9 mouse cellular contexts compared by ENCODE assay signal in genomic region chr7:44441648-44442109, GRCm38 (mm10). TPM values are rescaled to one million over a fixed set of nuclear protein-coding genes. Genes with fewer than 3 reads are reported as not detected.
DNase-seq lines count a peak whose midpoint lies in the region; ATAC-seq and TF ChIP-seq lines count a peak whose summit lies in the region.
"Had no signal": no experiment of that assay in that cellular context is flagged by ENCODE, and none has a peak within 500 bp of the region (broad histone marks: within the 10 kb centered on the region; RNA-seq: fewer than 3 reads in every experiment).

No protein-coding gene starts in this region.

- no peak for DNase-seq in kidney, adult 2 months
- peak; percentile 80 to 86 for DNase-seq in cerebellum, postnatal 14 days
- no peak for DNase-seq in limb, embryonic 14.5 days (ENCODE audit: low spot score)
- no peak for DNase-seq in thymus, adult 2 months
- DNase-seq in gastrocnemius, postnatal 14 days: no peak

- H3K4me3 ChIP-seq in kidney, embryonic 16.5 days (ENCODE audit: low read length): peak overlapping the region; percentile 26
- no peak overlapping the region for H3K4me3 ChIP-seq in kidney, adult 2 months (ENCODE audit: insufficient read depth, low read depth, low read length)
- peak overlapping the region; percentile 62 for H3K4me3 ChIP-seq in heart, embryonic 16.5 days (ENCODE audit: low read length)
- H3K4me3 ChIP-seq in limb, embryonic 14.5 days (replicated peaks; ENCODE audit: low read length): peak overlapping the region; percentile 28
- peak overlapping the region; percentile 26 for H3K4me3 ChIP-seq in stomach, embryonic 15.5 days (replicated peaks)
- no peak overlapping the region for H3K4me3 ChIP-seq in thymus, adult 2 months (ENCODE audit: control insufficient read depth, insufficient read depth, low read length)

- H3K9ac ChIP-seq in kidney, embryonic 16.5 days (replicated peaks; ENCODE audit: low read length): 0 out of 2 replicates have a peak overlapping the region, but pooled peaks have one; percentile 51
- H3K9ac ChIP-seq in heart, embryonic 16.5 days (ENCODE audit: low read length): peak overlapping the region; percentile 84
- peak overlapping the region; percentile 43; the same call in 1 of the 2 replicates for H3K9ac ChIP-seq in limb, embryonic 14.5 days (ENCODE audit: low read depth, low read length, severe bottlenecking)
- no peak overlapping the region for H3K9ac ChIP-seq in stomach, embryonic 15.5 days

- no peak overlapping the region for H3K27ac ChIP-seq in kidney, embryonic 16.5 days (ENCODE audit: low read length)
- H3K27ac ChIP-seq in kidney, adult 2 months (ENCODE audit: insufficient read depth, low read depth, low read length): no peak overlapping the region
- peak overlapping the region; percentile 79 for H3K27ac ChIP-seq in heart, embryonic 16.5 days (ENCODE audit: low read length)
- no peak overlapping the region for H3K27ac ChIP-seq in limb, embryonic 14.5 days (replicated peaks; ENCODE audit: low read depth, low read length)
- H3K27ac ChIP-seq in stomach, embryonic 15.5 days: no peak overlapping the region
- no peak overlapping the region for H3K27ac ChIP-seq in thymus, adult 2 months (ENCODE audit: control insufficient read depth, insufficient read depth, low read length)
- H3K27ac ChIP-seq: macrophage had no signal

- peaks cover 14% of the 10 kb centered on the region for H3K4me1 ChIP-seq in kidney, embryonic 16.5 days (ENCODE audit: insufficient read depth, low read length)
- H3K4me1 ChIP-seq in kidney, adult 2 months (ENCODE audit: control insufficient read depth, insufficient read depth, low read length): no peaks in the 10 kb centered on the region
- H3K4me1 ChIP-seq in heart, embryonic 16.5 days (ENCODE audit: control insufficient read depth, insufficient read depth, low read length): peaks cover 29% of the 10 kb centered on the region
- H3K4me1 ChIP-seq in limb, embryonic 14.5 days (ENCODE audit: control insufficient read depth, insufficient read depth, low read length): peaks cover 5% of the 10 kb centered on the region; the same call in 1 of the 2 replicates
- H3K4me1 ChIP-seq in stomach, embryonic 15.5 days: no peaks in the 10 kb centered on the region
- H3K4me1 ChIP-seq in thymus, adult 2 months (replicated peaks; ENCODE audit: control insufficient read depth, insufficient read depth, low read length): no peaks in the 10 kb centered on the region

- no peak for TF ChIP-seq POLR2A in kidney, adult 2 months (IDR thresholded peaks at IDR 0.05; ENCODE audit: low read depth, low read length)
- TF ChIP-seq POLR2A in limb, embryonic 14.5 days (IDR thresholded peaks at IDR 0.05; ENCODE audit: borderline replicate concordance, extremely low read depth, insufficient read depth, insufficient read length): no peak
- no peak for TF ChIP-seq POLR2A in thymus, adult 2 months (IDR thresholded peaks at IDR 0.05; ENCODE audit: control insufficient read depth, extremely low read depth, insufficient read depth, low read length, poor library complexity)

- no peaks in the 10 kb centered on the region for H3K9me3 ChIP-seq in kidney, embryonic 16.5 days (ENCODE audit: low read length)
- no peaks in the 10 kb centered on the region for H3K9me3 ChIP-seq in heart, embryonic 16.5 days (replicated peaks; ENCODE audit: control insufficient read depth, low read length)
- no peaks in the 10 kb centered on the region for H3K9me3 ChIP-seq in limb, embryonic 14.5 days (ENCODE audit: control insufficient read depth, low read length)
- H3K9me3 ChIP-seq in stomach, embryonic 15.5 days: no peaks in the 10 kb centered on the region

- ATAC-seq in kidney, embryonic 16.5 days (ENCODE audit: low FRiP score, low TSS enrichment): no peak
- ATAC-seq in heart, embryonic 16.5 days (replicated peaks; ENCODE audit: extremely low read depth, insufficient read depth, low FRiP score): peak; percentile 29
- no peak for ATAC-seq in limb, embryonic 14.5 days (ENCODE audit: low FRiP score, low read depth)
- ATAC-seq in stomach, embryonic 15.5 days (ENCODE audit: insufficient read depth, low FRiP score, low read depth): peak; percentile 37; the same call in 1 of the 2 replicates

- H3K36me3 ChIP-seq in kidney, embryonic 16.5 days (ENCODE audit: insufficient read depth, low read length): no peaks in the 10 kb centered on the region
- H3K36me3 ChIP-seq in kidney, adult 2 months (ENCODE audit: control insufficient read depth, insufficient read depth, low read length): no peaks in the 10 kb centered on the region
- H3K36me3 ChIP-seq in heart, embryonic 16.5 days (ENCODE audit: control insufficient read depth, insufficient read depth): no peaks in the 10 kb centered on the region
- H3K36me3 ChIP-seq in limb, embryonic 14.5 days (ENCODE audit: control insufficient read depth, insufficient read depth, low read length): no peaks in the 10 kb centered on the region
- H3K36me3 ChIP-seq in stomach, embryonic 15.5 days: no peaks in the 10 kb centered on the region
- H3K36me3 ChIP-seq in thymus, adult 2 months (ENCODE audit: control insufficient read depth, insufficient read depth, low read length): no peaks in the 10 kb centered on the region

- peaks cover 77% of the 10 kb centered on the region for H3K27me3 ChIP-seq in kidney, embryonic 16.5 days (ENCODE audit: insufficient read depth, low read length)
- H3K27me3 ChIP-seq in kidney, adult 2 months (replicated peaks; ENCODE audit: control insufficient read depth, insufficient read depth, low read length): no peaks in the 10 kb centered on the region
- peaks cover 52% of the 10 kb centered on the region for H3K27me3 ChIP-seq in heart, embryonic 16.5 days (ENCODE audit: control insufficient read depth, insufficient read depth, low read length)
- peaks cover 62% of the 10 kb centered on the region for H3K27me3 ChIP-seq in limb, embryonic 14.5 days (ENCODE audit: control insufficient read depth, insufficient read depth, low read length)
- H3K27me3 ChIP-seq in stomach, embryonic 15.5 days (replicated peaks): peaks cover 81% of the 10 kb centered on the region
- peaks cover 9% of the 10 kb centered on the region; the same call in 1 of the 2 replicates for H3K27me3 ChIP-seq in thymus, adult 2 months (ENCODE audit: control insufficient read depth, insufficient read depth, low read length)

- no peak for TF ChIP-seq CTCF in kidney, adult 2 months (conservative IDR thresholded peaks at IDR 0.05; ENCODE audit: insufficient read depth, insufficient read length, low read depth, low read length)
- no peak for TF ChIP-seq CTCF in thymus, adult 2 months (IDR thresholded peaks at IDR 0.05; ENCODE audit: borderline replicate concordance, control insufficient read depth, extremely low read depth, insufficient read depth, low read length, poor library complexity)

- intact Hi-C loops in gastrocnemius, postnatal 14 days (cut with DNase I; ENCODE audit: low total_unique reads): no loop called here

- peak overlapping the region; percentile 48 for H3K4me2 ChIP-seq in kidney, embryonic 16.5 days (replicated peaks; ENCODE audit: low read depth, low read length)
- peak overlapping the region; percentile 69 for H3K4me2 ChIP-seq in heart, embryonic 16.5 days (ENCODE audit: low read depth, low read length)
- peak overlapping the region; percentile 45 for H3K4me2 ChIP-seq in limb, embryonic 14.5 days (replicated peaks; ENCODE audit: low read depth, low read length, severe bottlenecking)
- H3K4me2 ChIP-seq in stomach, embryonic 15.5 days: peak overlapping the region; percentile 39

- 1% methylated on average over 14 of the region's 14 CpGs for WGBS in kidney, embryonic 16.5 days
- WGBS in kidney, adult 2 months: 1% methylated on average over 14 of the region's 14 CpGs
- 0% methylated on average over 14 of the region's 14 CpGs for WGBS in heart, embryonic 16.5 days
- 2% methylated on average over 14 of the region's 14 CpGs for WGBS in limb, embryonic 14.5 days
- 0% methylated on average over 14 of the region's 14 CpGs for WGBS in stomach, embryonic 15.5 days
- WGBS in thymus, adult 2 months: 6% methylated on average over 12 of the region's 14 CpGs

RNA-seq across cellular contexts. Expression of gene Lrrc4b, which starts 12.9 kb away (rescaled TPM):
- 0.25 and 0.32 TPM in 2 replicates for polyA plus RNA-seq in kidney, embryonic 16.5 days (2015; fragmentation: Nextera tagmentation; extraction: Ambion mirVana)
- 0.30 and 0.52 TPM in 2 replicates for polyA plus RNA-seq in kidney, adult 2 months (2012; rRNA removed)
- polyA plus RNA-seq in heart, embryonic 16.5 days (2015; fragmentation: Nextera tagmentation; extraction: Ambion mirVana): 1.2 and 1.3 TPM in 2 replicates
- 15.3 and 23.0 TPM in 2 replicates for polyA plus RNA-seq in limb, embryonic 14.5 days (2012; rRNA removed)
- 1.6 and 1.8 TPM in 2 replicates for polyA plus RNA-seq in limb, embryonic 14.5 days (2014; fragmentation: Nextera tagmentation; extraction: Ambion mirVana)
- 0.70 and 0.81 TPM in 2 replicates for polyA plus RNA-seq in stomach, embryonic 15.5 days (2015; fragmentation: Nextera tagmentation; extraction: Ambion mirVana)
- polyA plus RNA-seq in thymus, adult 2 months (2012; rRNA removed): 0.84 and 1.4 TPM in 2 replicates
- total RNA-seq in gastrocnemius, postnatal 14 days (2021): 1 to 10 TPM in 1 of 2 experiments, under 1 TPM in 1; 0.51 to 1.3 TPM
- polyA plus RNA-seq: macrophage had no signal

RNA-seq across cellular contexts. Expression of gene Aspdh, which starts 23.5 kb away (rescaled TPM):
- polyA plus RNA-seq in kidney, embryonic 16.5 days (2015; fragmentation: Nextera tagmentation; extraction: Ambion mirVana): 6.9 and 7.7 TPM in 2 replicates
- polyA plus RNA-seq in kidney, adult 2 months (2012; rRNA removed): 224 and 293 TPM in 2 replicates
- 0.62 and 1.2 TPM in 2 replicates for polyA plus RNA-seq in heart, embryonic 16.5 days (2015; fragmentation: Nextera tagmentation; extraction: Ambion mirVana)
- 1.8 and 3.1 TPM in 2 replicates for polyA plus RNA-seq in limb, embryonic 14.5 days (2012; rRNA removed)
- 0.37 and 0.58 TPM in 2 replicates for polyA plus RNA-seq in limb, embryonic 14.5 days (2014; fragmentation: Nextera tagmentation; extraction: Ambion mirVana)
- 0.94 and 1.7 TPM in 2 replicates for polyA plus RNA-seq in stomach, embryonic 15.5 days (2015; fragmentation: Nextera tagmentation; extraction: Ambion mirVana)
- 0.32 and 1.6 TPM in 2 replicates for polyA plus RNA-seq in thymus, adult 2 months (2012; rRNA removed)
- not detected for total RNA-seq in gastrocnemius, postnatal 14 days (2021)
- polyA plus RNA-seq: macrophage had no signal

RNA-seq across cellular contexts. Expression of gene Josd2, which starts 26.1 kb away (rescaled TPM):
- 88.1 and 89.5 TPM in 2 replicates for polyA plus RNA-seq in kidney, embryonic 16.5 days (2015; fragmentation: Nextera tagmentation; extraction: Ambion mirVana)
- polyA plus RNA-seq in kidney, adult 2 months (2012; rRNA removed): 92.8 and 129 TPM in 2 replicates
- 157 and 169 TPM in 2 replicates for polyA plus RNA-seq in heart, embryonic 16.5 days (2015; fragmentation: Nextera tagmentation; extraction: Ambion mirVana)
- polyA plus RNA-seq in limb, embryonic 14.5 days (2012; rRNA removed): 167 and 215 TPM in 2 replicates
- polyA plus RNA-seq in limb, embryonic 14.5 days (2014; fragmentation: Nextera tagmentation; extraction: Ambion mirVana): 78.9 and 81.5 TPM in 2 replicates
- 91.3 and 105 TPM in 2 replicates for polyA plus RNA-seq in stomach, embryonic 15.5 days (2015; fragmentation: Nextera tagmentation; extraction: Ambion mirVana)
- 107 and 142 TPM in 2 replicates for polyA plus RNA-seq in thymus, adult 2 months (2012; rRNA removed)
- 10 to 100 TPM; 60.2 to 73.5 TPM for total RNA-seq in gastrocnemius, postnatal 14 days (2021)

RNA-seq across cellular contexts. Expression of gene Emc10, which starts 54.6 kb away (rescaled TPM):
- polyA plus RNA-seq in kidney, embryonic 16.5 days (2015; fragmentation: Nextera tagmentation; extraction: Ambion mirVana): 117 and 127 TPM in 2 replicates
- polyA plus RNA-seq in kidney, adult 2 months (2012; rRNA removed): 298 and 346 TPM in 2 replicates
- 87.9 and 88.7 TPM in 2 replicates for polyA plus RNA-seq in heart, embryonic 16.5 days (2015; fragmentation: Nextera tagmentation; extraction: Ambion mirVana)
- 182 and 265 TPM in 2 replicates for polyA plus RNA-seq in limb, embryonic 14.5 days (2012; rRNA removed)
- 149 and 151 TPM in 2 replicates for polyA plus RNA-seq in limb, embryonic 14.5 days (2014; fragmentation: Nextera tagmentation; extraction: Ambion mirVana)
- 98.8 and 106 TPM in 2 replicates for polyA plus RNA-seq in stomach, embryonic 15.5 days (2015; fragmentation: Nextera tagmentation; extraction: Ambion mirVana)
- polyA plus RNA-seq in thymus, adult 2 months (2012; rRNA removed): 378 and 406 TPM in 2 replicates
- 10 to 100 TPM; 44.1 to 48.8 TPM for total RNA-seq in gastrocnemius, postnatal 14 days (2021)

RNA-seq across cellular contexts. Expression of gene Fam71e1, which starts 54.7 kb away (rescaled TPM):
- polyA plus RNA-seq in kidney, embryonic 16.5 days (2015; fragmentation: Nextera tagmentation; extraction: Ambion mirVana): 15.4 and 17.8 TPM in 2 replicates
- 12.2 and 18.6 TPM in 2 replicates for polyA plus RNA-seq in kidney, adult 2 months (2012; rRNA removed)
- polyA plus RNA-seq in heart, embryonic 16.5 days (2015; fragmentation: Nextera tagmentation; extraction: Ambion mirVana): 6.8 and 7.6 TPM in 2 replicates
- 19.8 and 21.5 TPM in 2 replicates for polyA plus RNA-seq in limb, embryonic 14.5 days (2012; rRNA removed)
- 12.2 and 13.6 TPM in 2 replicates for polyA plus RNA-seq in limb, embryonic 14.5 days (2014; fragmentation: Nextera tagmentation; extraction: Ambion mirVana)
- 9.1 and 12.3 TPM in 2 replicates for polyA plus RNA-seq in stomach, embryonic 15.5 days (2015; fragmentation: Nextera tagmentation; extraction: Ambion mirVana)
- polyA plus RNA-seq in thymus, adult 2 months (2012; rRNA removed): 7.8 and 9.4 TPM in 2 replicates
- 1 to 10 TPM; 3.8 to 4.7 TPM for total RNA-seq in gastrocnemius, postnatal 14 days (2021)

Comparison
In these comparisons a context has a peak if more than half of its experiments do, and no peak if none do; other contexts are left out.
1. H3K4me3 ChIP-seq: peak in kidney, embryonic 16.5 days (single experiment), heart, embryonic 16.5 days (single experiment), limb, embryonic 14.5 days (single experiment) and stomach, embryonic 15.5 days (single experiment); none in kidney, adult 2 months (single experiment) and thymus, adult 2 months (single experiment).
2. RNA of gene Aspdh, which starts 23.5 kb away (polyA plus RNA-seq): 224 to 293 TPM in kidney, adult 2 months; 6.9 to 7.7 TPM in kidney, embryonic 16.5 days, 0.37 to 3.1 TPM in limb, embryonic 14.5 days, 0.94 to 1.7 TPM in stomach, embryonic 15.5 days, 0.62 to 1.2 TPM in heart, embryonic 16.5 days and 0.32 to 1.6 TPM in thymus, adult 2 months; every median in the first group is over 10 times any median in the second.
3. ATAC-seq: peak in heart, embryonic 16.5 days (single experiment) and stomach, embryonic 15.5 days (single experiment); none in kidney, embryonic 16.5 days (single experiment) and limb, embryonic 14.5 days (single experiment).
4. DNase-seq: peak in cerebellum, postnatal 14 days (2 of 2); none in kidney, adult 2 months (single experiment), limb, embryonic 14.5 days (single experiment), thymus, adult 2 months (single experiment) and gastrocnemius, postnatal 14 days (single experiment).
5. Peak in every context shown above with its lines, with median percentiles within 50 percentile points of each other: H3K4me2 ChIP-seq.